Mouse (Mus musculus) urinary bladder, postnatal 0 days (tissue): Measurements from ENCODE around the gene Rhox4e. TPM values are rescaled to one million over a fixed set of nuclear protein-coding genes. Genes with fewer than 3 reads are reported as not detected.

Experiments used
- polyA plus RNA-seq: library from polyadenylated mRNA; unstranded; fragments of >200 nt; fragmentation: Nextera tagmentation; extraction: Ambion mirVana; gene quantifications from 2 replicates; pipeline ENCODE4 v1.2.1, GENCODE M21; 2015

Rhox4e gene
- not detected in 2 replicates for polyA plus RNA-seq

DNA sequence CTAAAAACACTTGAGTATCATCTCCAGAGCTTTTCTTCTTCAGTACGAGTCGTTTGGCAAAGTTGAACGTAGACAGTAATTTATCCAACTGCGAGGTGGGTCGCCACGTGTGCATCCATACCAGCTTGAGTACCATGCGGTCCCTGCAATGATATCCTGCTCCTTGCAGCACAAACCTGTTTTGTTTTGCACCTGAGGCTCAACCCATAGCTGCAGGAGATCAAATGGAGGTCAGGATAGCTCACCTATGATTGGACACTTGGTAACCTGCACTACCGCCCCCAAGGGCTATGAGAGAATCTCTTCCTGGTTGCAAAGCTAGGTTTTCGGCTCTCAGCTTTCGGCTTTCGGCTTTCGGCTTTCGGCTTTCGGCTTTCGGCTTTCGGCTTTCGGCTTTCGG is at the start of gene Rhox4e:
Gene Rhox4e (plus strand): TSS at position 301 of the 400 bp plus-strand sequence.

DNA sequence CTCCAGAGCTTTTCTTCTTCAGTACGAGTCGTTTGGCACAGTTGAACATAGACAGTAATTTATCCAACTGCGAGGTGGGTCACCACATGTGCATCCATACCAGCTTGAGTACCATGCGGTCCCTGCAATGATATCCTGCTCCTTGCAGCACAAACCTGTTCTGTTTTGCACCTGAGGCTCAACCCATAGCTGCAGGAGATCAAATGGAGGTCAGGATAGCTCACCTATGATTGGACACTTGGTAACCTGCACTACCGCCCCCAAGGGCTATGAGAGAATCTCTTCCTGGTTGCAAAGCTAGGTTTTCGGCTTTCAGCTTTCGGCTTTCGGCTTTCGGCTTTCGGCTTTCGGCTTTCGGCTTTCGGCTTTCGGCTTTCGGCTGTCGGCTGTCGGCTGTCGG is 43.2 kb upstream of the Rhox4e start, which contains the start of gene Rhox4d:
Gene Rhox4d (plus strand): TSS at position 301 of the 400 bp plus-strand sequence.

DNA sequence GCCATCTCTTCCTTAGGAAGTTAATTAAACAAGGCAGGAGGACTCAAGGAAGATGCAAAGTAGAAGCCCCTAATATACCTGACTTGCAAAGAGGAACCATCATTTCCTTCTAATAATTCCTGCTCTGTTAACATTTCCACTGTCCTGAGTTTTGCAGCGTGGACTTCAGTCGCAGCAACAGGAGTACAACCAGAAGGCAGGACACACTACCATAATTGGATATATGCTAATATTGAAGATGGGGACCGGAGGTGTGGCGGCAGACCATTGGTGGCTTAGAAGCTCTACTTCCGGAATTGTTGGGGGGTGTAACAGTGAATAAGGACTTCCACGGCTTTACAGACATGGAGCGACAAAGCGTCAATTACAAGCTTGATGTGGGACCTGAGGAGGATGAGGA is 27.1 kb upstream of the Rhox4e start, which contains the start of gene Rhox2e:
Gene Rhox2e (plus strand): TSS at position 301 of the 400 bp plus-strand sequence.

DNA sequence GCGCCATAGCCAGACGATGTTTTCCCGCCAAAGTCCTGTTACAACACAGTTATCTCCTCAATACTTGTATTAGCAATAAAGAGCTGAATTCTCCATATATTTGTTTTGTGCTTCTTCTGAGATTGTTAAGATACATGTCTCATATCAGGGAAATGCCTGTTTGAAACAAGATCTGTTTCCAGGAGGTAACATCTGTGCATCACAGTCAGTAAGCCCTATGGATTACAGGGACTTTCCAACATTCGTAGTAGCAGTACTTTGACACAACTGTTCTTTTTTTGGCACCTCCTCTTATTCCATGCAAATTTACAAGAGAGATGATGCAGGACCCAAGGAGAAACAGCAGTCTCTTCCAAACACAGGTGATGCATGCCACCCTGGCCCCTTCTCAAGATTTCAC is 15.5 kb upstream of the Rhox4e start, which contains the start of gene Rhox3e:
Gene Rhox3e (plus strand): TSS at position 301 of the 400 bp plus-strand sequence.

DNA sequence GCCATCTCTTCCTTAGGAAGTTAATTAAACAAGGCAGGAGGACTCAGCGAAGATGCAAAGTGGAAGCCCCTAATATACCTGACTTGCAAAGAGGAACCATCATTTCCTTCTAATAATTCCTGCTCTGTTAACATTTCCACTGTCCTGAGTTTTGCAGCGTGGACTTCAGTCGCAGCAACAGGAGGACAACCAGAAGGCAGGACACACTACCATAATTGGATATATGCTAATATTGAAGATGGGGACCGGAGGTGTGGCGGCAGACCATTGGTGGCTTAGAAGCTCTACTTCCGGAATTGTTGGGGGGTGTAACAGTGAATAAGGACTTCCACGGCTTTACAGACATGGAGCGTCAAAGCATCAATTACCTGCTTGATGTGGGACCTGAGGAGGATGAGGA is 13.9 kb downstream of the Rhox4e start, which contains the start of gene Rhox2f:
Gene Rhox2f (plus strand): TSS at position 301 of the 400 bp plus-strand sequence.

DNA sequence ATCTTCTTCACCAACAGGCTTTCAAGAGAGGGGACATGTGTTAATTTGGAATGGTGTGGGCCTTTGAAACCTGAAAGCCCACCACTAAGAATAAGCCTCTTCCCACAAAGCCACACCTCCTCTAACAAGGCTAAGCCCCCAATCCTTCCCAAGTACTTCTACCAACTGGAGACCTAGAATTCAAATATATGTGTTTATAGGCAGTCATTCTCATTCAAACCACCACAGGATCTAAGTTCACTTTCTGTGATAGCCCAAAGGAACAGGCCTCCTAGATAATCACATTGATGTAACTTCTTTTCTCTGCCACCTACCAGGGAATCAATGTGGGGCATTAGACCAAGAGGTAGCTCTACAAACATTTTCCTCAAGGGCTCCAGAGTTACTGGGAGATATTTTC is 23.5 kb downstream of the Rhox4e start, which contains the start of gene Rhox3f:
Gene Rhox3f (plus strand): TSS at position 301 of the 400 bp plus-strand sequence.

DNA sequence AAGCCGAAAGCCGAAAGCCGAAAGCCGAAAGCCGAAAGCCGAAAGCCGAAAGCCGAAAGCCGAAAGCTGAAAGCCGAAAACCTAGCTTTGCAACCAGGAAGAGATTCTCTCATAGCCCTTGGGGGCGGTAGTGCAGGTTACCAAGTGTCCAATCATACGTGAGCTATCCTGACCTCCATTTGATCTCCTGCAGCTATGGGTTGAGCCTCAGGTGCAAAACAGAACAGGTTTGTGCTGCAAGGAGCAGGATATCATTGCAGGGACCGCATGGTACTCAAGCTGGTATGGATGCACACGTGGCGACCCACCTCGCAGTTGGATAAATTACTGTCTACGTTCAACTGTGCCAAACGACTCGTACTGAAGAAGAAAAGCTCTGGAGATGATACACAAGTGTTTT is 50.4 kb downstream of the Rhox4e start, which contains the start of gene Rhox4f:
Gene Rhox4f (minus strand): TSS at position 101 of the 400 bp plus-strand sequence.

Other genes with a start within 250 kb of the Rhox4e start
- gene Rhox3a2, start 177.4 kb upstream of the Rhox4e start, polyA plus RNA-seq = not detected in 2 replicates
- gene Rhox4a2, start 166.6 kb upstream of the Rhox4e start, polyA plus RNA-seq = not detected in 2 replicates
- not detected in 2 replicates for gene Rhox2b, start 145.3 kb upstream of the Rhox4e start, polyA plus RNA-seq
- gene Rhox4b, start 124.9 kb upstream of the Rhox4e start, polyA plus RNA-seq = not detected in 2 replicates
- not detected in 2 replicates for gene Rhox2c, start 103.7 kb upstream of the Rhox4e start, polyA plus RNA-seq
- not detected in 2 replicates for gene Rhox3c, start 98.8 kb upstream of the Rhox4e start, polyA plus RNA-seq
- gene Rhox4c, start 77.1 kb upstream of the Rhox4e start, polyA plus RNA-seq = not detected in 2 replicates
- not detected in 2 replicates for gene Rhox2d, start 64.0 kb upstream of the Rhox4e start, polyA plus RNA-seq
- gene Rhox4d, start 43.1 kb upstream of the Rhox4e start, polyA plus RNA-seq = not detected in 2 replicates
- not detected in 2 replicates for gene Rhox2e, start 27.0 kb upstream of the Rhox4e start, polyA plus RNA-seq
- gene Rhox3e, start 15.4 kb upstream of the Rhox4e start, polyA plus RNA-seq = not detected in 2 replicates
- gene Rhox2f, start 14.0 kb downstream of the Rhox4e start, polyA plus RNA-seq = not detected in 2 replicates
- gene Rhox3f, start 23.6 kb downstream of the Rhox4e start, polyA plus RNA-seq = not detected in 2 replicates
- not detected in 2 replicates for gene Rhox4f, start 50.3 kb downstream of the Rhox4e start, polyA plus RNA-seq
- gene Rhox3g, start 71.2 kb downstream of the Rhox4e start, polyA plus RNA-seq = not detected in 2 replicates
- gene Rhox2g, start 86.1 kb downstream of the Rhox4e start, polyA plus RNA-seq = not detected in 2 replicates
- not detected in 2 replicates for gene Rhox4g, start 93.9 kb downstream of the Rhox4e start, polyA plus RNA-seq
- gene Rhox3h, start 111.4 kb downstream of the Rhox4e start, polyA plus RNA-seq = not detected in 2 replicates
- gene Rhox2h, start 115.9 kb downstream of the Rhox4e start, polyA plus RNA-seq = not detected in 2 replicates
- gene Rhox5, start 247.4 kb downstream of the Rhox4e start, polyA plus RNA-seq = 54.8 and 61.1 TPM in 2 replicates